Mouse (Mus musculus) hematopoietic multipotent progenitor cell, adult 10-12 weeks (in vitro differentiated cells): ENCODE measurements around the gene Fam221a. TPM values are rescaled to one million over a fixed set of nuclear protein-coding genes. Genes with fewer than 3 reads are reported as not detected.

Experiments
- polyA plus RNA-seq: library from polyadenylated mRNA; stranded (reverse); fragments of >175 nt; gene quantifications from 2 replicates; pipeline ENCODE4 v1.2.3, GENCODE M21; 2012; ENCODE audit warnings: low replicate concordance

The Fam221a gene
- polyA plus RNA-seq = 0.15 and 0.27 TPM in 2 replicates

GRCm38 (mm10) chr6:49367159-49368054 is at the start of gene Fam221a:
TSS of gene Fam221a (plus strand) at chr6:49367739.

GRCm38 (mm10) chr6:49318966-49319594 is 48.5 kb upstream of the Fam221a start, which contains the start of gene Ccdc126:
TSS of gene Ccdc126 (plus strand) at chr6:49319274.

GRCm38 (mm10) chr6:49395316-49395715 is 27.8 kb downstream of the Fam221a start, which contains the start of gene Stk31:
TSS of gene Stk31 (plus strand) at chr6:49395604.

Other genes starting within 250 kb of the Fam221a start
- 0.05 and 0.11 TPM in 2 replicates for gene Igf2bp3, start 152.8 kb upstream of the Fam221a start, polyA plus RNA-seq
- gene Tra2a, start 103.7 kb upstream of the Fam221a start, polyA plus RNA-seq = 13.3 and 18.9 TPM in 2 replicates
- 1.2 and 1.3 TPM in 2 replicates for gene Ccdc126, start 48.5 kb upstream of the Fam221a start, polyA plus RNA-seq
- not detected in 2 replicates for gene Stk31, start 27.9 kb downstream of the Fam221a start, polyA plus RNA-seq